Mouse (Mus musculus) urinary bladder, adult 2 months (tissue): ENCODE measurements around the gene Dpf1. TPM values are rescaled to one million over a fixed set of nuclear protein-coding genes. Genes with fewer than 3 reads are reported as not detected.

Experiments
- DNase-seq: peaks from one replicate; pipeline ENCODE4 v3.0.0; 2022; ENCODE audit warnings: low spot score
- polyA plus RNA-seq: library from polyadenylated mRNA; depleted of rRNA; stranded (reverse); fragments of >200 nt; gene quantifications from 2 replicates; pipeline ENCODE4 v1.2.3, GENCODE M21; 2012

The Dpf1 gene
- polyA plus RNA-seq, 1 experiment: 1.3 TPM

DNA sequence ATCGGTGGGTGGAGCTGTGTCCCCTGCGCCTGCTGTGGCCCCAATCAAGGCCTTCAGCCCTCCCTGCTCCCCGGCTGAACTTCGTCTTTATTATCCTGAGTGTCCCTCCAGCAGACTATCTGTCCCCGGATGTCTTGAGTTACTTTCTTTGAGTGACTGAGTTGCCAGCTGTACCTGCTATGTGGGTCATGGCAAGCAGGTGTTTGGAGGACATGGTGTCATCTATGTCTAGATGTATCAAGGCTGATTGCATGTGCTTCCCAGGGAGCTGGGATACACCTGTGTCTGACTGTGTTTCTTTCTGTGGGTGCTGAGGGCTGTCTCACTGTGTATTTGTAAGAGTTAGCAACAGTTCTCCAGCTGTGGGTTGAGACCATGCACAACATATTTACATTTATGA is 6.0 kb downstream of the Dpf1 start:
- no peak for DNase-seq

DNA sequence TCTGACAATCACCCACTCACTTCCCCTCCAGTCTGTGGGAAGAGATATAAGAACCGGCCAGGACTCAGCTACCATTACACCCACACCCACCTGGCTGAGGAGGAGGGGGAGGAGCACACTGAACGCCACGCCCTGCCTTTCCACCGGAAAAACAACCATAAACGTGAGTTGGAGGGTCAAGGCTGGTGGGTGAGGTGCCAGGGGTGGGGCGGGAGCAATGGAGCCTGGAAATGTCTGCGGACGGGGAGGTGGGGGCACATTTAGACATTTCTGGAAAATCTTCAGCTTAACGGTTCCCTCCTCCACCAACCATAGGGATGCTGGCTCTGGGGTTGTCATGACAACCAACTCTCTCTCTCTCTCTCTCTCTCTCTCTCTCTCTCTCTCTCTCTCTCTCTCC is 9.3 kb downstream of the Dpf1 start:
- no peak for DNase-seq

DNA sequence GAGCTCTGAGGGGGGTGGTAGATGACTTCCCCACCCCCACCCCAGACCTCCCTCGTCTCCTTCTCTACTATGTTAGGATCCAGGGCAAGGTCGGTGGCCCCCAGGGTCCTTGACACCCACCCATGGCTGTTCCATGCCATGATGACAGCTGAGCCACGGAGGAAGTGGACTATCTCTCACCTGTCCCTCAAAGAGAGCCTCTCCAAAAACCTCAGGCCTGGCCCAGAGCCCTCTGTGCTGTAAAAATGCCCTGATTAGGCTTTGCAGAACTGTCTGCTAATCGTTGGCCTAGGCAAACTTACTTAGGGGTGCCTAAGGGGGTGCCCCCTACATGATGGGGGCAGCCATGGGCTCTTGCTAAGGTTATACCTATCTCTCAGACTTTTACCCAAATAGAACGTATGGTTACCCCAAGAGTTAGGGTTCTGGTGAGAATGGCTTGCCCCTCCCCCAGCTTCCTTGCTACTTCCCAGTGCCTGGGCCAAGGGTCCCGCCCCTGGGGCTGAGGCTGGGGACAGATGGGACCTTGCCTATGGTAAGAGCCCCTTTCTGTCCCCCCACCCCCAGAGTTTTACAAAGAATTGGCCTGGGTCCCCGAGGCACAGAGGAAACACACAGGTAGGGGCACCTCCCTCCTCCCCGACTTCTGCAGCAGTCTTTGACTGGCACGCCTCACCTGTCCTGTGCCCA is 10.0 kb downstream of the Dpf1 start:
- DNase-seq: no peak

DNA sequence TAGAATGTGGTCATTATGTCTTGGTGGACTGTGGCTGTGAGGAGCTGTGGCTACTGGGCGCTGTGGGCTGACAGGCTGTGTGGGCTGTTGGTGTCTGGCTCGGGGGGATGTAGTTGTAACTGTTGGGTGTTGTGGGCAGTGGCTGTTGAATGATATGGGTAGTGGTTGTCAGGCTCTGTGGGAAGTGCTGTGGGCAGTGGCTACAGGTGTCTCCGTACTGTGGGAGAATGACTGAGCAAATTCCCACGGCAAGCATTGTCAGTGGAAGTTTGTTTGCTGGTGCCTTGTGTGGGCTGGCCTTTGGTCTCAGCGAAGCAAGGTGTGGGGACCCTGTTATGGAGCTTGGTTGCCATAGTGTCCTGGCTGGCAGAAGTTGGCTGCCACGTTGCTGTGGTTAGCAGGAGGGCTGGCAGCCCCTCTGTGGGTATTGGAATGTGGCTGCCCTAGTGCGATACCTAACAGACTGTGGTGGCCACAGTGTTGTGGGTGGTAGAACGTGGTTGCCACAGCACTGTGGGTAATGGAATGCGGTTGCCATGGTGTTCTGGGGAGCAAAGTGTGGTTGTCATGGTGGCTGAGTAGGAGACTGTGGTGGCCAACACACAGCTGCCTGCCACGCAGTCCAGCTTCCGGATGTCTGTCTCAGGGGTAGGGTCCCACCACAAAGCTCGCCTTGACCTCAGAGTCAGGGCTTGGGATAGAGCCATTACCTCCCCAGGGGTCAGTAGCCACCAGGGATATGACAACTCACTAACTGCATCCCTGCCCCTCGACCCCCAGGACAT is 11.3 kb downstream of the Dpf1 start:
- no peak for DNase-seq

DNA sequence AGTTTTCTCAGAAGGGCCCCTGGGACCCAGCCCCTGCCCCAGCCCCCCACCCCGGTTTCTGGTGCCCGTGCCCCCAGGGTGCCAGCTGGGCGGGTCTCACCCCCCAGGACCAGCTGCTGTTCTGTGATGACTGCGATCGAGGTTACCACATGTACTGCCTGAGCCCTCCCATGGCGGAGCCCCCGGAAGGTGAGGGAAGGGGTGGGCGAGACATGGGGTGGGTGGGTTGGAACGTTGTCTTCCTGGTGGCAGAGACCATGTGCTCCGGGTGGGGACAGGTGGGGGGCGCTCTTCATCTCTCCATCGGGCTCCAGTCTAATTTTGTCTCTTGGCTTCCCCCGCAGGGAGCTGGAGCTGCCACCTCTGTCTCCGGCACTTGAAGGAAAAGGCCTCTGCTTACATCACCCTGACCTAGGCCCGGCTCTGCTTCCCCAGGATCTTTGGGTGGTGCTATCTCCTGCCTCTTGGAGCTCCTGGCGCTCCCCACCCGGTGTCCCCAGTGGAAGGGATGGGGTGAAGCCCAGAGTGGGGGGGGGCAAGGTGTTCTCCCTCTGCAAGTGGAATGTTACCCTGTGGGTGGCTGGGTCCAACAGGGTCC is 12.5 kb downstream of the Dpf1 start:
- DNase-seq: no peak

DNA sequence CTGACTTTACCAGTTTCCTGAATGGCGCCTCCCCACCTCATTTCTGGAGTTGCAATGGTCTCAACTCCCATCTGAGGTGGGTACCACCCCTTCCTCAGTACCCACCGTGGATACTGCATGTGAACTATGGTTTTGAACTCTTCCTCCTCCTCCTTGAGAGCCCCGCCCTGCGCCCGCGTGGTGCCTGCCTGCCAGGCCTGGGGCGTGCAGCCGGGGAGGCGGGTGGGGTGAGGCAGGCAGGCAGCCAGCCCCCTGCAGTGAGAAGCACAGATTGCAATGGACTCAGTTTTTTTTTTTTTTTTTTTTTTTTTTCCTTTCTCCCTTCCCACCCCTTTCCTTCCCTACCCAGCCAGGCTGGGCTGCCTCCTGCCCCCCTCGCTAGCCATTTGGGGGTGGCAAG is 13.2 kb downstream of the Dpf1 start:
- no peak for DNase-seq

DNA sequence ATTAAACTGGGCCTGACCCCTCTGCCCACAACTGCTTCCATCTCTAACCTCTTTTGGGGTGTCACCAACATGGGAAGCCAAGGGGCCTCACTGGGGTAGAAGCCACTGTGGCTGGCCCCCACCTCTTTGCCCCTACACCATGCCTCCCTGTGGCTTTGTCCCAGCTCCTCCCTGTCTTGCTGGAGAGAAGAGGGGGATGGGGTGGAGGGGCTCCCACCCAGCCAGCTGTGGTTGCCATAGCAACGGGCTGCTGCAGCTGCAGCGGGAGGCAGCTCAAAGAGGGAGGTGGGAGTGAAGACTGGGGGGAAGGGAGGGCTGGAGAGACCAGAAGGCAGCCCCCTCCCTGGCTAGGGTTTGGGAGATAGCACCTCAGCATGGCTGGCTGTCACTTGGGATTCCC is 13.8 kb downstream of the Dpf1 start:
- no peak for DNase-seq

DNA sequence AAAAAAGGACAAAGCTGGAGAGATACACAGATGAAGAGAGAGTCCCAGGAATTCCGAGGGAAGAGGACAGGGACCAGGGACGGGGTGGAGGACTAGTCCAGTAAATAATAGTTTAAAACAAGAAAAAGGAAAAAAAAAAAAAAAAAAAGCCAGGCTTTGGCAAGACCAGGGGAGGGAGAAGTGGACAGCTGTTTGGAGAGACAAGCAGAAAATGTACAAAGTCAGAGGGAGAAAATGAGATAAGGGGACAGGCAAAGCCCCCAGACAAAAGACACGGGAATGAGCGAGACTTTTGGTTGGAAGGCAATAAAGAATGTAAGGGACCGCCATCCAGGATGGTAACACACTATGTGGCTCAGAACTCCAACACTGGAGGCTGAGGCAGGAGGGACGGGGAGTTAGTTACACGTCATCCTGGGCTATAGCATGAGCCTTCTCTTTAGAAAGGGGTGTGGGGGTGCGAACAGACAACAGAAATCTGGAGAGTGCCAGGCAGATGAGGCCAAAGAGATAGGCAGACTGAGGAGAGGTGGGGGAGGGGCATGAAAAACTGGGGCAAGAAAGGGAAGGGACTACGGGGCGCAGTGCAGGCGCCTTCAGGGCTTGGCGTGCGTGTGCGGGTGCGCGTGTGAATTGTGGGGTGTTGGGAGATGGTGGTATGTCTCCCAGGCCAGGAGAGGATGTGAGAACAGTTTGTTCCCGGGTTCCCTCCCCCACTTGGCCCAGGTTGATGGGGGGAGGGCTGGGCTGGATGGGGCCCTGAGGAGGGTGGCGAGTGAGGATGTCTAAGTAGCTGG is 14.6 kb downstream of the Dpf1 start:
- DNase-seq: no peak

DNA sequence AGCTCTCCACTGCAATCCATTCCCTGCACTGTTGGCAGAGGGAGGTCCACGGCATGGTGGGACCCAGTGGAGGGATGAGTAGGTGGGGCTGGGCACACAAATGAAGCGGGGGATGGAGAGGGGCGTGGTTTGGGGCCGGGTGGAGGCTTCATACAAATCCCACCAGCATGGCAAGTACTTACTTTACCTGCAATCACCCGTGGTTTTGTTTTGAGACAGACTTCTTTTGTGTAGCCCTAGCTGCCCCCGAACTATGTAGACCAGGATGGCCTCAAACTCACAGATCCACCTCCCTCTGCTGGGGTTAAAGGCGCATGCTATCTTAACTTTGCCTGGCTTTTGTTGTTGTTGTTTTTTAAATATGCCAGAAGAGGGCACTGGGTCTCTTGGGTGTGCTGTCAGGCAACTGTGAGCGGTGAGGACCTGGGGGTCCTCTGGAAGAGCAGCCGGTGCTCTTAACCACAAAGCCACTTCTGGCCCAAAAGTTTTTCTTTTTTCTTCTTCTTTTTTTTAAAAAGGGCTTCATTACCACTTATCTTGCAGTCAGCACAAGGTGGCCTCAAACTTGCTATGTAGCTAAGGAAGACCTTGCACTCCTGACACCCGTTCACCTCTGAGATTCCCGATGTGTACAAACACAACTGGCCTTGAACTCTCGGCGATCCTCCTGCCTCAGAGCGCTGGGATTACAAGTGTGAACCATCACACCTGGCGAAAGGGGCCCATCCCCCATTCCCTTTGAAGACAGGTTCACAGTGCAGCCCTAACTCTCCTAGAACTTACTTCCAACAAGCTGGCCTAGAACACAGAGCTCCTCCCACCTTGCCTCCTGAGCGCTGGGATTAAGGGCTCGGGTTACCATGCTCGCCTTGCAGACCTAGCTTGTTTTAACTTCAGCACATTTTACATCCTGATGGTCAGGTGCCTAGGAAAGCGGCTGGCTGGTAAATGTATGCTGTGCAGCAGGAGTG is 15.9 kb downstream of the Dpf1 start:
- no peak for DNase-seq

DNA sequence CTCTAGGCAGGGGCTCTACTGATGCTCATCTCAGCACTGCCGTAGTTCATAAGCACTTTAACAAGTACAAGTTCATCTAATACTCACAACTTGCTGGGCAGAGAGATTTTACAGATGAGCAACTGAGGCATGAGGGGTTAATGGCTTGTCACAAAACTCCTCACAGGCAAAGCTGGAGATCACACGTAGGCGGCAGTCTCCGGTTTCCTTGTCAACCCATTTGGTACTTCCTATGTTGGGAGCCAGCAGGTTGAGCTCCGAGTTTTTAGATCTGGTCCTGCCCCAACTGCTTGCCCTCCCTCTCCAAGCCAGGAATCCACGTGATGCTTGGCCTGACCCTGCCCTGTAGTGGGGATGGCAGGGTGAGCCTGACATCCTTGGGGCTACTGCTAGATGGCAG is 23.3 kb downstream of the Dpf1 start:
- DNase-seq: no peak

DNA sequence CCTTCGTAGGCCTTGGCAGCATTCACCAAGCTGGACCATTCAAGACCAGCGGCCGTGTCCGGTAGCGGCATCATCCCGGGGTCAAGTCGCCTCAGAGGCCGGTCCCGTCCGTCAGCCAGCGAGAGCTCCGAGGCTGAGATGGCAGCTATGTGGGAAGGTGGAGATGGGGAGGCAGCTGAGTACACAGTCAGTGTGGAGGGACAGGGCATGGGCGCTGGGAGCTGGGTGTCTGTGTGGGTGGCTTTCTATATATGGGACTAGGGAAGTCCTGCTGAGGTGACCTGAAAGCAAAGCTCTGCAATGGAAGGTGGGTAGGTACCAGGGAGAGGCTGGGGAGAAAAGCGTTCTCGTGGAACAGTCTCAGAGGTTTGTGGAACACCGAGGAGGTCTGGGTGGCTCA is 25.2 kb downstream of the Dpf1 start:
- no peak for DNase-seq

DNA sequence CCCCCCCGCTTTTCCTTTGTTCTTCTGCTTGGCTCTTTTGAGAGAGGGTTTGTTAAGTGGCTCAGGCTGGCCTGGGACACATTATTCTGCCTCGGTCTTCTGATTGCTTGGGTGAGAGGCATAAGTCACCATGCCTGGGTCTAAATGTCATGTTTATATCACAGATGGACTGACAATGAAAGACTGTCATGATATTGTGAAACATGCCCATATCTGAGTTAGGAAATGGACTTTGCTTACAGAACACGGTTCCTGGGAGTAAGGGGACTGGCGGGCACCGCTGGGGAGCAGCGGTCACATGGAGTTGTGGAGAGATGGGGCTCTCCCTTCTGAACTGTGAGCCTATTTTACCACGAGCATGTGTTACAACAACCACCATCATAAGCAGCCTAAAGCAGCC is 30.4 kb downstream of the Dpf1 start:
- no peak for DNase-seq

DNA sequence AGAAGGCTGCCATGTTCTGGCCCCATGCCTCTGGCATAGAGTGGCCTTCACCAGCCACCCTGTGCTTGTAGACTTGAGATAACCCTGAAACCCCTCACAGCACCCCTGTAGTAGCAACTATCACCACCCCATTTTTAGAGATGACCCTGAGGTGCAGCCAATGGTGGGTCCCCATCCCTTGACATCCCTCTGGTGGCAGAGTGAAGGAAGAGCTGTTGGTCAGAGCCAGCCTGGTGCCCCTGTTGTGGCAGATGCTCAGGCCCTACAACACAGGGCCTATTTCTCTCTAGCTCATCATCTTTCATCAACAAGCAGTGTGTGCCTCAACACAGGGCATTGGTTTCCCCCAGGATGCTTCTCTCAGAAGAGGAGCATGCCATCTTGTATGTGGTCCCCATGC is 31.5 kb downstream of the Dpf1 start:
- no peak for DNase-seq

DNA sequence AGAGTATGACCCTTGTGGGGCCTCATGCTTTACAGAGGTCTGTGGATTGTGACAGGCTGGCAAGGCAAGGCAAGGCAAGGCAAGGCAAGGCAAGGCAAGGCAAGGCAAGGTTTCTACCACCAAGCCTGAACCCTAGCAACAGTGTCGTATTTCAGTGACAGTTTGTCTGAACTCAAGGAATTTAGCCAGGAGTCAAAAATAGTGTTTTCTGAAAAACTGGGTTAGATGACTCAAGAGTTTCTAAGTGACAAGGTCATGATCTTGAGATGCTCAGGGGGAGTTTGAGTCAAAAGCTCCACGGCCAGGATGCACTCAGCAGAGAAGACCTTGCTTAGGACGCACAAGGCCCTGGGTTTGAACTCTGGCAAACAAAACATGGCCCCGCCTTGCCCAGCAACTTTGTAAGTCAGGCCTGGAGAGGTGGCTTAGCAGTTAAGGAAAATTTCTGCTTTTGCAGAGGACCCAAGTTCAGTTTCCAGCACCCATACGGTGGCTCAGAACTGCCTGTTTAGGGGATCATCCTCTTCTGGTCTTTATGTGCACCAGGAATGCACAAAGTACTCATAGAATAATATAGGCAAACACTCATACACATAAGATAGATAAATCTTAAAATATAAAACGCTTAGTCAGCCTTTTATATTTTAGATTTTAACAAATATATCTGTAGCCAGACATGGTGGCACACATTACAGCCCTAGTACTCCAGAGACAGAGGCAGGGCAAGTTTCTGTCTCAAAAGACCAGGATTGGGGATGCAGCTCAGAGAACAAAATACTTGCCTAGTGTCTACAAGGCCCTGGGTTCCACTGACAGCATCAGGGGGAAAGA is 32.3 kb downstream of the Dpf1 start:
- DNase-seq: no peak

DNA sequence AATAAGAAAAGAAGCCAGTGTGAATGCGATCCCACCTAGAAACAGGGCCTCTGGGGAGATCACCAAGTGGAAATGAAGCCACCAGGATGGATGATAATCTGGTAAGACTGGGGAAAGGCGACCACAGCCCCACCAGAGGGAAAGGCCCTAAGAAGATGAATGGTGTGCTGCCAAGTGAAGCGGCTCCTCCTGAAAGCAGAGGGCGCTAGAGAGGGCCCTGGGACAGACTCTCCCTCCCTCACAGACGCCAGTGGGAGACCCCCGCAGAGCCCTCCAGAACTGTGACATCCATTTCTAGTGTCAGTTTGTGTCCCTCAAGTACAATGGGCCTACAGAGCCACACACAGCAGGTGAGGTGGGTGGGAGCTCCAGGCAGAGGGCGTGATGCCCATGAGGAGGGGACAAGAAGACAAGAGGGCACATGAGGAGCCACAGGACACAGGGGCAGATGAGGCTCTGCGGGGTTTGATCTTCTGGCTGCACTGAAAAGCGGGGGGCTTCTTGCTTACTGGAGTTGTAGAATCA is 33.1 kb downstream of the Dpf1 start:
- no peak for DNase-seq

DNA sequence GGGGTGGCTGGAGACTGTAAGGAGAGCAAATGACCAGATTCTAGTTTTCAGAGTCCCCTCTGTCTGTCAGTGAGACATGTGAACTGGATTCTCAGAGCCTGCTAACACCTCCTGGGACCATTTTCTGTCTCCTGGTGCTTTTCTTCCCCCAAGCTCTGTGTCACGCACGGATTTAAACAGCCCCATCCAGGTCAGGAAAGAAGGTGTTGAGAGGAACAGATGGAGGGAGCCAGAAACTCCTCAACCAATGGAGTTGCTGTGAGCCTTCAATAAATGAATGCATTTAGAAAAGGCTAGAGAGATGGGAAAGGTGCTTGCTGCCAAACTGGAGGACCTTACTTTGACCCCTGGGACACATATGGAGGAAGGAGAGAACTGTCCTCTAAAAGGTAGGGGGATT is 34.0 kb downstream of the Dpf1 start:
- no peak for DNase-seq

DNA sequence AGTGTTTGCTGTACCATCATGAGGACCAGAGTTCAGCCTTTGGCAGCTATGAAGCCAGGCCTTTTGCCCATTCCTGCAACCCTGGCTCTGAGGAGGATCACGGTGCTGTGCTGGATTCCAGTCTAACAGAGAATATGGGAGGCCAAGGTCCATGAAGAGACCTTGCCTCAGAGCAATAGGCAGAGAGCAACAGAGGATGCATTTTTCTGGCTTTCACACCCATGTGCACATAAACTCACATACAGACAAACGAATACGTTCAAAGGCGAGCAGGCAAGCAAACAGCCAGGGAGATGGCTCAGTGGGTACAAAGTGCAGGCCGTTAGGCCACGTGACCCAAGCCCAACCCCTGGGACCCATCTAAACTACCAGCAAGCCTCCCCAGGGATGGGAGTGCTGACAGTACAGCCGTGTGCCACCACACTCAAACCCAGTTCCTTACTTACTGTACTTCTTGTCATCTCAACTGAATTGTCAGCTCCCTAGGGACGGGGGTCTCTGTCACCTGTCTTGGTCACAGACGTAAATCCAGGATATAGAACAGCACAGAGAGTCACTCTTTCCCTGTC is 34.7 kb downstream of the Dpf1 start:
- DNase-seq: no peak

DNA sequence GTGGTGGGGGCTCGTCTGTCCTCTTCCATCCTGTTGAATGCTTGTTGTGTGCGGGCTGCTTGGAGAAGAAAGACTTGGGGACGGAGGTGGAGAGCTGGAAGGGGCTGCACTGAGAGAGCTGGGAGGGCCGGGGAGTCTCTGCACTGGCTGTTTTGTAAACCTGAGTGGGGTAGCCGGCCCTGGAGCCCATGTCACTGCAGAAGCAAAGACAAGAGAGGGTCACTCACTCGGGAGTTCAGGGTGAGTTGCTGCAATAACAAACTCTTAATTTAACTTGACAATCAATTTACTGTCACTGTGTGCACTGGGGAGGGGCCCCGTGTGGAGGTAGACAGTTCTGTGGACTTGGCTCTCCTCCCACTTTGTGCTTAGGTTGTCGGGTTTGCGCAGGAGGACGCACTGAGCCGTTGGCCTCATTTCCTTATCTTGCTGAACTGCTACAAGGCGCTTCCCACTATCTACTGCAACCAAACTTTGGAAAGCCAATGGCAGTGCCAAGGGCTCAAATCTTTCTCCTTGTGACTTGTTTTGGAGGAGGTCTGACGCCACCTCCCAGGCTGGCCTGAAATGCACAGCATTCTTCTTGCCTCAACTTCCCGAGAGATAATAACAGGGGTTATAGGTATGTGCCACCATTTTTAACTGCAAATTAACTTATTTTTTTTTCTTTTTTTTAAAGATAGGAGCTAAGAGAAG is 35.4 kb downstream of the Dpf1 start:
- no peak for DNase-seq

DNA sequence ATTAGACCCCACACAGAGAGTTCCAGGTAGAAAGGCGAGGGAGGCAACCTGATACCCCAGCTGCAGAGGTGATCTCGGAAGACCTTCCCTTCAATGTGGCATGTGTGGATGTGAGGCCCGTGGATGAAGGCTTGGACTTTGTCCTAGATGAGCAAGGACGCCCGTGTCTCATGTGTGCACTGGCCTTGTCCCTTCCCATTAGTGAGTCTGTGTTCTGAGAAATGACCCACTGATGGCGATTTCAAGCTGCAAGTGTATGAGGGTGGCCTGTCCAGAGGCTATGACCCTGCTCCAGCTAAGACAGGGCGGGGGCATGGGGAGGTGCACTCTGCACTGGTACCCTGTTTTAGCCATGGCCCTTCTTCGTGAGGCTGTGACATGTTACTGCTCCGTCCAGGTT is 36.5 kb downstream of the Dpf1 start:
- no peak for DNase-seq
